Mouse (Mus musculus) c-Kit-positive CD71-positive TER-119-positive erythroid progenitor cells, embryonic 14.5 days (primary cell): ENCODE results near the gene A530032D15Rik.
"Not testable (repeated sequence)": the region's sequence is repeated elsewhere in the genome, so short reads cannot be mapped to it uniquely, and the experiment has no call there.

Experiments used
- DNase-seq: peaks from one replicate; pipeline ENCODE4 v3.0.0-alpha.2; 2013; ENCODE audit warnings: low spot score

Gene A530032D15Rik

GRCm38 (mm10) chr1:85035801-85036200 is 73.9 kb downstream of the A530032D15Rik start:
- DNase-seq, result not testable (repeated sequence)

- not testable (repeated sequence) for DNase-seq
Measured at GRCm38 (mm10) chr1:85034394-85034793, 75.3 kb downstream of the A530032D15Rik start.

GRCm38 (mm10) chr1:85033616-85034015 is 76.0 kb downstream of the A530032D15Rik start:
- DNase-seq, result not testable (repeated sequence)
